Mouse (Mus musculus) kidney, embryonic 14.5 days (tissue): ENCODE data around the gene Grb7. TPM values are rescaled to one million over a fixed set of nuclear protein-coding genes. Genes with fewer than 3 reads are reported as not detected.
A peak's percentile ranks its signal among the peaks of the same experiment; 100 is the strongest.

ENCODE experiments used
- ATAC-seq: fragments of 200-750 bp; cut with Nextera tagmentation; 2 replicates; pipeline ENCODE4 v1.8.0; 2017; ENCODE audit warnings: moderate number of reproducible peaks, mild to moderate bottlenecking, moderate TSS enrichment, moderate library complexity; ENCODE audit not compliant: low FRiP score, low TSS enrichment
- H3K27ac ChIP-seq: fragments of 300-500 bp; sonication (generic); 2 replicates; pipeline ENCODE4 v1.5.1; 2014; ENCODE audit warnings: low read depth, mild to moderate bottlenecking, low read length, moderate library complexity, mixed read lengths
- H3K27me3 ChIP-seq: fragments of 300-500 bp; sonication (generic); 2 replicates; pipeline ENCODE4 v1.6.1; 2014; ENCODE audit warnings: mild to moderate bottlenecking, low read length; ENCODE audit not compliant: control insufficient read depth, insufficient read depth
- H3K36me3 ChIP-seq: fragments of 300-500 bp; sonication (generic); 2 replicates; pipeline ENCODE4 v1.6.1; 2014; ENCODE audit warnings: low read length, mixed read lengths; ENCODE audit not compliant: control insufficient read depth, insufficient read depth
- H3K4me1 ChIP-seq: fragments of 300-500 bp; sonication (generic); 2 replicates; pipeline ENCODE4 v1.6.1; 2014; ENCODE audit warnings: low read length, mixed read lengths; ENCODE audit not compliant: control insufficient read depth, insufficient read depth
- H3K4me2 ChIP-seq: fragments of 300-500 bp; sonication (generic); replicated peaks from 2 replicates; pipeline ENCODE4 v1.6.1; 2014; ENCODE audit warnings: low read depth, mild to moderate bottlenecking, low read length
- H3K4me3 ChIP-seq: fragments of 300-500 bp; sonication (generic); 2 replicates; pipeline ENCODE4 v1.5.1; 2014; ENCODE audit warnings: mild to moderate bottlenecking, low read length
- H3K9ac ChIP-seq: fragments of 300-500 bp; sonication (generic); 2 replicates; pipeline ENCODE4 v1.6.1; 2014; ENCODE audit warnings: low read depth, mild to moderate bottlenecking, low read length, moderate library complexity
- H3K9me3 ChIP-seq: fragments of 300-500 bp; sonication (generic); 2 replicates; pipeline ENCODE4 v1.6.1; 2016; ENCODE audit warnings: low read length; ENCODE audit not compliant: control insufficient read depth
- WGBS: fragments of 180-500 bp; shearing (Covaris S2); extraction: QIAGEN DNeasy Blood & Tissue Kit; methylation state at CpG from one replicate; pipeline ENCODE4 v1.1.7; 2014; 5-methylcytosine and 5-hydroxymethylcytosine counted together
- polyA plus RNA-seq: library from polyadenylated mRNA; unstranded; fragments of >200 nt; fragmentation: Nextera tagmentation; extraction: Ambion mirVana; gene quantifications from 2 replicates; pipeline ENCODE4 v1.2.1, GENCODE M21; 2014

The Grb7 gene
- polyA plus RNA-seq, 1 experiment from 2014 or later, result 66.8 TPM

DNA sequence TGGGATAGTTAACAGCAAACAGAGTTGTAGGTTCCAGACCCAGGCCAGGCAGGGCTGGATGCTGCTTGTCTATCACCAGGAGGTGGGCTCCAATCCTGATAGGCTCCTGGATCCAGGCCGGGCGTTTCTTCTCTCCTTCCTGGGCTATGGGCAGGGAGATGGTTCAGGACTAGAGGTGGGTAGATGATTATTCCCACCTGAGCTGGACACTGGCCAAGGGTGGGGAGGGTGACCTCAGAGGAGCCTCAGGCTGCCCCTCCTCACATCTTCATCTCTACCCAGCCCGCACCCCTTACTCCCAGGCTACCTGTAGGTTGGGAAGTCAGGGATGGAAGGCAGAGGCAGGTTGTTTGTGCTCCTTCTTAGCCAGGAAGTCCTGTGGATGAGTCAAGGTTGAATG, 3.2 kb downstream of the Grb7 start:
- 78% methylated on average over 3 of the region's 3 CpGs for WGBS
- H3K4me1 ChIP-seq, result peaks cover 12% of the 10 kb centered on the region
- H3K27ac ChIP-seq, result no peak overlapping the region
- H3K36me3 ChIP-seq, result peaks cover 25% of the 10 kb centered on the region; the same call in 1 of the 2 replicates
- no peaks in the 10 kb centered on the region for H3K9me3 ChIP-seq
- peak overlapping the region; percentile 46 for H3K4me2 ChIP-seq
- ATAC-seq, result no peak
- H3K4me3 ChIP-seq, result peak overlapping the region; percentile 36
- peaks cover 14% of the 10 kb centered on the region; the same call in 1 of the 2 replicates for H3K27me3 ChIP-seq
- H3K9ac ChIP-seq, result peak overlapping the region; percentile 32; the same call in 1 of the 2 replicates

DNA sequence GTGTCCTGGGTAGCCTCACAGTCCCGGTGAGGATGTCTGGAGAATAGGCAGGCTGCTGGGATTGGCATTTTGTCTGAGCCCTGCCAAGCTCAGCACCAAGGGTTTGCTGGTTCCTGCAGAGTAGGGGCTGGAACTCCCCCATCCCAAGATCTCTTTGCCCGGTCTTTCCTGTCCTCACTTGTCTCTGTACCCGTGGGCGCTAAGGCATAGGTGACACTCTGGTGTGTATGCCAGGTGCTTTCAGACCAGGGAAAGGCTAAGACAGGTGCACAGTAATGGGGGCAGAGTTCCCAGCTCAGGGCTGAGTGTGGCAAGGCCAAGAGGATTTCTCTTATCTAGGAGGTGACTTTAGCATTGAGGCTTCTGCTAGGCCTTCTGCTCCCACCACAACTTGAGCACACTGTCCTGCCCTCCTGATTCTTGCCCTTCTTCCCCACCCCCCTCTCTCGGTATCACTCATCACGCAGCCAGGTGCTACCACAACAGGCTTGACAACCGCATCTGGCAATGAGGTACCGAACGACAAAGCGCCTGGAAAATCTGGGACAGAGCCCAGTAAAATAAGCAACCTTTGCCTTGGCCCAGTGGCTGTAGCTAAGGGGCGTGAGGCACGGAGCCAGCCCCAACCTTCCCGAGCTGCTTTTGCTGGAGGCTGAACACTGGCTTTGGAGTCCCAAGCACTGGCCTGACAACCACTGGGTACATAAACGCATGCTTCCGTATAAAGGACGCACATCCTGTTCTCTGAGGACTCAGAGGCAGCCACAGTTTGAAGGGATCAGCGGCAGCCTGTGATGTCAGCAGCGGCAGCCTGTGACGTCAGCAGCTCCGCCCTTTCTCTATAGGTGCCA, 4.0 kb downstream of the Grb7 start:
- ATAC-seq, result no peak
- H3K4me1 ChIP-seq, result peaks cover 12% of the 10 kb centered on the region
- peaks cover 32% of the 10 kb centered on the region; the same call in 1 of the 2 replicates for H3K36me3 ChIP-seq
- H3K9ac ChIP-seq, result 0 out of 2 replicates have a peak overlapping the region, but pooled peaks have one; percentile 32
- no peak overlapping the region for H3K27ac ChIP-seq
- no peaks in the 10 kb centered on the region for H3K9me3 ChIP-seq
- peaks cover 14% of the 10 kb centered on the region; the same call in 1 of the 2 replicates for H3K27me3 ChIP-seq
- 82% methylated on average over 20 of the region's 20 CpGs for WGBS
- H3K4me3 ChIP-seq, result peak overlapping the region; percentile 36; the same call in 1 of the 2 replicates
- H3K4me2 ChIP-seq, result peak overlapping the region; percentile 46

- peaks cover 32% of the 10 kb centered on the region; the same call in 1 of the 2 replicates for H3K36me3 ChIP-seq
- no peak overlapping the region for H3K27ac ChIP-seq
- WGBS, result 83% methylated on average over 4 of the region's 4 CpGs
- H3K4me3 ChIP-seq, result no peak overlapping the region
- no peak for ATAC-seq
- H3K27me3 ChIP-seq, result peaks cover 23% of the 10 kb centered on the region
- H3K4me2 ChIP-seq, result no peak overlapping the region
- 0 out of 2 replicates have a peak, but pooled peaks cover 7% of the 10 kb centered on the region for H3K4me1 ChIP-seq
- H3K9ac ChIP-seq, result no peak overlapping the region
- no peaks in the 10 kb centered on the region for H3K9me3 ChIP-seq
Measured at GRCm38 (mm10) chr11:98455484-98455883, 9.3 kb downstream of the Grb7 start.

GRCm38 (mm10) chr11:98456545-98456944, 10.4 kb downstream of the Grb7 start:
- WGBS, result 68% methylated on average over 5 of the region's 5 CpGs
- H3K4me3 ChIP-seq, result no peak overlapping the region
- H3K9me3 ChIP-seq, result no peaks in the 10 kb centered on the region
- peaks cover 28% of the 10 kb centered on the region for H3K27me3 ChIP-seq
- 0 out of 2 replicates have a peak, but pooled peaks cover 7% of the 10 kb centered on the region for H3K4me1 ChIP-seq
- no peak for ATAC-seq
- no peak overlapping the region for H3K4me2 ChIP-seq
- peaks cover 27% of the 10 kb centered on the region; the same call in 1 of the 2 replicates for H3K36me3 ChIP-seq
- H3K9ac ChIP-seq, result no peak overlapping the region
- no peak overlapping the region for H3K27ac ChIP-seq

GRCm38 (mm10) chr11:98456945-98457344, 10.8 kb downstream of the Grb7 start:
- peak overlapping the region; percentile 62 for H3K27ac ChIP-seq
- peaks cover 30% of the 10 kb centered on the region for H3K27me3 ChIP-seq
- peaks cover 24% of the 10 kb centered on the region; the same call in 1 of the 2 replicates for H3K36me3 ChIP-seq
- 20% methylated on average over 9 of the region's 9 CpGs for WGBS
- no peak; the same call in 1 of the 2 replicates for ATAC-seq
- H3K4me3 ChIP-seq, result peak overlapping the region; percentile 55
- H3K4me2 ChIP-seq, result peak overlapping the region; percentile 88
- peak overlapping the region; percentile 56 for H3K9ac ChIP-seq
- 0 out of 2 replicates have a peak, but pooled peaks cover 7% of the 10 kb centered on the region for H3K4me1 ChIP-seq
- no peaks in the 10 kb centered on the region for H3K9me3 ChIP-seq

GRCm38 (mm10) chr11:98457367-98458120, 11.3 kb downstream of the Grb7 start:
- Histone ChIP-seq H3K4me1 (0 out of 2 replicates have a peak, but pooled peaks cover 7% of the 10 kb centered on the region), H3K27ac (peak overlapping the region; percentile 62), H3K9ac (peak overlapping the region; percentile 56), H3K27me3 (peaks cover 30% of the 10 kb centered on the region), H3K4me3 (peak overlapping the region; percentile 55), H3K4me2 (peak overlapping the region; percentile 88), H3K36me3 (peaks cover 19% of the 10 kb centered on the region; the same call in 1 of the 2 replicates), H3K9me3 (no peaks in the 10 kb centered on the region)
- under 1% methylated on average over 49 of the region's 64 CpGs for WGBS
- peak; percentile 87 for ATAC-seq

GRCm38 (mm10) chr11:98458121-98458990, 12.2 kb downstream of the Grb7 start:
- H3K4me3 ChIP-seq, result peak overlapping the region; percentile 55
- H3K27ac ChIP-seq, result no peak overlapping the region
- 3% methylated on average over 25 of the region's 30 CpGs for WGBS

More at GRCm38 (mm10) chr11:98458121-98458990, 12.2 kb downstream of the Grb7 start:
- Histone ChIP-seq H3K9me3 (no peaks in the 10 kb centered on the region), H3K4me2 (peak overlapping the region; percentile 88), H3K27me3 (peaks cover 30% of the 10 kb centered on the region), H3K4me1 (0 out of 2 replicates have a peak, but pooled peaks cover 7% of the 10 kb centered on the region), H3K9ac (peak overlapping the region; percentile 56), H3K36me3 (peaks cover 15% of the 10 kb centered on the region; the same call in 1 of the 2 replicates)
- peak; percentile 13; the same call in 1 of the 2 replicates for ATAC-seq
